Mouse (Mus musculus) G1E (cell line): ENCODE measurements at regions not wholly inside any gene's neighbourhood (a gene's known extent, or its start where the extent isn't known, plus 50 kb on each side); places are given as distances from the start of the nearest gene placed in this dataset.

Source experiments
- ATAC-seq: 2 replicates; pipeline ENCODE4 v1.8.0; 2016; ENCODE audit warnings: mild to moderate bottlenecking; ENCODE audit not compliant: insufficient number of reproducible peaks, poor library complexity, low FRiP score, severe bottlenecking; ENCODE audit errors: extremely low read depth
- DNase-seq: peaks from one replicate; pipeline ENCODE4 v3.0.0; 2012; ENCODE audit warnings: low spot score
- H3K27me3 ChIP-seq: 2 replicates; pipeline ENCODE4 v1.6.1; 2012; ENCODE audit warnings: mild to moderate bottlenecking, low read length, inconsistent platforms; ENCODE audit not compliant: insufficient read depth
- H3K36me3 ChIP-seq: replicated peaks from 2 replicates; pipeline ENCODE3; 2012; ENCODE audit warnings: mild to moderate bottlenecking, inconsistent platforms
- H3K4me1 ChIP-seq: 2 replicates; pipeline ENCODE4 v1.6.1; 2012; ENCODE audit warnings: low read depth, low read length, inconsistent platforms, mixed read lengths; ENCODE audit not compliant: insufficient read depth
- H3K4me3 ChIP-seq: 2 replicates; pipeline ENCODE4 v1.5.1; 2012; ENCODE audit warnings: low read depth, mild to moderate bottlenecking, inconsistent platforms, low read length, moderate library complexity, mixed read lengths
- H3K9me3 ChIP-seq: replicated peaks from 2 replicates; pipeline ENCODE4 v1.6.1; 2012; ENCODE audit warnings: inconsistent platforms
- CTCF ChIP-seq: IDR thresholded peaks from 2 replicates; pipeline ENCODE4 v1.5.1; 2012; ENCODE audit warnings: low read depth, low read length, inconsistent platforms, mixed read lengths
- GATA1 ChIP-seq: IDR thresholded peaks from 2 replicates; pipeline ENCODE4 v1.6.1; 2012; ENCODE audit warnings: borderline replicate concordance, low read length, inconsistent platforms, mixed read lengths
- GATA2 ChIP-seq: IDR thresholded peaks from 2 replicates; pipeline ENCODE4 v1.6.1; 2012; ENCODE audit warnings: low read depth, low read length, inconsistent platforms, borderline replicate concordance
- POLR2AphosphoS5 ChIP-seq: IDR thresholded peaks from 2 replicates; pipeline ENCODE4 v1.6.1; 2012; ENCODE audit warnings: low read depth, low read length, inconsistent platforms; ENCODE audit not compliant: insufficient replicate concordance
- TAL1 ChIP-seq: conservative IDR thresholded peaks from 2 replicates; pipeline ENCODE4 v1.6.1; 2012; ENCODE audit warnings: low read depth, low read length, inconsistent platforms, mixed read lengths

DNA sequence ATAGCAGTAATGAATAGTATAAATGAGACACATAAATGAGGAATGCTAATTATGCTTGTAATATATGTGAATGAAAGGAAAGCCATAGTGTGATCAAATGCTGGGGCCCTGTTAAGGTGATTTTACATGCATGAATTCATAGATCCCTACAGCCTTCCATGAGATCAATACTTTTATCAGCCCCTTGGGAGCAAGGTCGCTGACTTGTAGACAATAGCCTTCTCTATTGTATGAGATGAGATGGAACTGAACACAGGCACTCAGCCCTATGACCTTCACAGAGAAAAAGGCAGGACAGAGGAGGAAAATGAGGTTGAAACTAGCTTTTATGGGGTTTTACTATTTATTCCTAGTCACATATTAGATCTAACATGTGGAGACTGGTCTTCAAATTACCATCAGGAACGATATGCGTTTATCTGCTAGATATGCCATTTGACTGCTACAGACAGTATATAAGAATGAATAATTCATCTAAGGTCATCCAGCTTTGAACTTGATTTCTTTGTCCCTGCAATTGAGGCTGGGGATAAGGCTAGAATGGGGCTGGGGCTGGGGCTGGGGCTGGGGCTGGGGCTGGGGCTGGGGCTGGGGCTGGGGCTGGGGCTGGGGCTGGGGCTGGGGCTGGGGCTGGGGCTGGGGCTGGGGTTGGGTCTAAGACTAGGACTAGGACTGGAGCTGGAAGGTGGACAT is 1390.0 kb upstream of the Lrrc6 start:
- Histone ChIP-seq H3K4me1 (no peaks in the 10 kb centered on the region), H3K9me3 (no peaks in the 10 kb centered on the region), H3K27me3 (no peaks in the 10 kb centered on the region), H3K4me3 (no peak overlapping the region), H3K36me3 (no peaks in the 10 kb centered on the region)
- DNase-seq (no peak), ATAC-seq (no peak)
- TF ChIP-seq CTCF (no peak), GATA2 (no peak), GATA1 (no peak), TAL1 (no peak), POLR2AphosphoS5 (no peak)

GRCm38 (mm10) chr15:67888548-67888947 is 1387.8 kb upstream of the Lrrc6 start:
- Histone ChIP-seq H3K36me3 (no peaks in the 10 kb centered on the region), H3K9me3 (no peaks in the 10 kb centered on the region), H3K4me3 (no peak overlapping the region), H3K4me1 (no peaks in the 10 kb centered on the region), H3K27me3 (no peaks in the 10 kb centered on the region)
- DNase-seq, result no peak
- TF ChIP-seq GATA2, result no peak
- TF ChIP-seq CTCF, result no peak
- no peak for TF ChIP-seq TAL1
- no peak for TF ChIP-seq POLR2AphosphoS5
- TF ChIP-seq GATA1, result no peak
- no peak for ATAC-seq

- no peak for DNase-seq
- TF ChIP-seq CTCF (no peak), TAL1 (no peak), GATA2 (no peak), POLR2AphosphoS5 (no peak), GATA1 (no peak)
These were observed 1354.6 kb upstream of the Lrrc6 start for GRCm38 (mm10) chr15:67855291-67855690.

GRCm38 (mm10) chr15:67850118-67850517 is 1349.4 kb upstream of the Lrrc6 start:
- Histone ChIP-seq H3K36me3 (no peaks in the 10 kb centered on the region), H3K4me3 (no peak overlapping the region), H3K9me3 (no peaks in the 10 kb centered on the region), H3K4me1 (no peaks in the 10 kb centered on the region), H3K27me3 (no peaks in the 10 kb centered on the region)
- ATAC-seq (no peak), DNase-seq (no peak)
- TF ChIP-seq CTCF, result no peak

More at GRCm38 (mm10) chr15:67855291-67855690, 1354.6 kb upstream of the Lrrc6 start:
- Histone ChIP-seq H3K9me3 (no peaks in the 10 kb centered on the region), H3K27me3 (no peaks in the 10 kb centered on the region), H3K36me3 (no peaks in the 10 kb centered on the region), H3K4me3 (no peak overlapping the region), H3K4me1 (no peaks in the 10 kb centered on the region)
- no peak for ATAC-seq

DNA sequence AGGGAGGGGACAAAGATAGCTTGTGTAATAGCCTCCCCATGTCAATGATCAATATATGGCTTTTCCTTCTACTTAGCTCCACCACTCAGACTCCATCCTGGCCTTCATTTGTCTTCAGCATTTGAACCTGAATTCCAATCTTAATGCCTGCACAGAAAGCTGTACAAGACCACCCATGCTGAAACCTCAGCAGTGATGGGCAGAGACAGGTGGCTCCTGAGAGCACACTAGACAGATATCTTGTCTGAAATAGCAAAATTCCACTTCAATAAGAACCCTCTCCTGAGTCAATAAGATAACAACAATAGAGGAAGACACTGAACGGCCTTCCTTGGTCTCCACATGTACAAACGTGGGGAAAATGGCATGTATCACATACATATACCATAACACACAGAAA is 1345.0 kb upstream of the Lrrc6 start:
- no peak for DNase-seq
- Histone ChIP-seq H3K27me3 (no peaks in the 10 kb centered on the region), H3K4me3 (no peak overlapping the region), H3K9me3 (no peaks in the 10 kb centered on the region), H3K36me3 (no peaks in the 10 kb centered on the region), H3K4me1 (no peaks in the 10 kb centered on the region)
- no peak for ATAC-seq
- no peak for TF ChIP-seq GATA2
- no peak for TF ChIP-seq POLR2AphosphoS5
- no peak for TF ChIP-seq CTCF
- no peak for TF ChIP-seq GATA1
- no peak for TF ChIP-seq TAL1

GRCm38 (mm10) chr15:67840671-67841070 is 1340.0 kb upstream of the Lrrc6 start:
- no peaks in the 10 kb centered on the region for H3K27me3 ChIP-seq
- DNase-seq (no peak), ATAC-seq (no peak)
- H3K4me3 ChIP-seq, result no peak overlapping the region
- no peaks in the 10 kb centered on the region for H3K36me3 ChIP-seq
- no peak for TF ChIP-seq POLR2AphosphoS5
- TF ChIP-seq GATA2, result no peak
- no peak for TF ChIP-seq CTCF
- TF ChIP-seq GATA1, result no peak
- TF ChIP-seq TAL1, result no peak
- H3K4me1 ChIP-seq, result no peaks in the 10 kb centered on the region
- H3K9me3 ChIP-seq, result no peaks in the 10 kb centered on the region
